In the genomic region with DNA sequence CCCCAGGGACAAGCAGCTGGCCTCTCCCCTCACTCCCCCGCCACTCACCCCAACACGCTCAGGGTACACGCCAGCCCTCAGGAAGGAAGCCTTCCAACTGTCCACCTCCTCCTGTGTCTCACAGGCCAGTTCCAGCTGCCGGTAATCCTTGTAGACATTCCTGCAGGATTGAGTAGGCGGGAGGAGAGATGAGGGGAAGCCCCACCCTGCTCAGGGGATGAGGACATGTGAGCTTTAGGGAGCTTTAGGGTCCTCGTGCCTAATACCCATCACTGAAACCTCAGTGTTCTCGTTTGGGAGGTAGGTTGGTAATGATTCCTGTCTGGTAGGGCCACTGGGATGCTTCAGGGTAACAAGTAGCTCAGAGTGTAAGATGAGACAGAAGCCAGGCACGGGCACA, we compare ENCODE assay signal across 9 mouse cellular contexts. TPM values are rescaled to one million over a fixed set of nuclear protein-coding genes. Genes with fewer than 3 reads are reported as not detected.
DNase-seq lines count a peak whose midpoint lies in the region; ATAC-seq lines count a peak whose summit lies in the region.
"Had no signal": no experiment of that assay in that cellular context is flagged by ENCODE, and none has a peak within 500 bp of the region (broad histone marks: within the 10 kb centered on the region; RNA-seq: fewer than 3 reads in every experiment).

No protein-coding gene starts in this region.

- no peaks in the 10 kb centered on the region for H3K36me3 ChIP-seq in intestine, embryonic 16.5 days (ENCODE audit: control insufficient read depth, insufficient read depth, low read length)

- no peak overlapping the region for H3K4me2 ChIP-seq in intestine, embryonic 16.5 days (ENCODE audit: low read depth, low read length)

- no peak for ATAC-seq in intestine, embryonic 16.5 days

- peak overlapping the region; percentile 39; the same call in 1 of the 2 replicates for H3K9ac ChIP-seq in intestine, embryonic 16.5 days (ENCODE audit: low read depth, low read length)

- H3K4me1 ChIP-seq in intestine, embryonic 16.5 days (ENCODE audit: control insufficient read depth, insufficient read depth, low read length), result peaks cover 46% of the 10 kb centered on the region

- DNase-seq in cerebellum, adult 18-20 months, result peak; percentile 19 to 27
- no peak for DNase-seq in cerebellum, postnatal 4 days (ENCODE audit: low spot score in 2 of 2)
- DNase-seq in testis, postnatal 14 days (ENCODE audit: low spot score), result peak; percentile 51
- no peak for DNase-seq in testis, postnatal 10 days (ENCODE audit: low spot score)
- DNase-seq in ovary, postnatal 10 days (ENCODE audit: low spot score), result no peak
- DNase-seq in layer of hippocampus, postnatal 14 days (ENCODE audit: low spot score in 2 of 2), result no peak
- no peak for DNase-seq in left cerebral cortex, adult 18-20 months (ENCODE audit: low spot score in 2 of 2)

- H3K27me3 ChIP-seq in intestine, embryonic 16.5 days (replicated peaks; ENCODE audit: control insufficient read depth, insufficient read depth, low read length), result no peaks in the 10 kb centered on the region

- H3K27ac ChIP-seq in intestine, embryonic 16.5 days (ENCODE audit: low read length), result peak overlapping the region; percentile 92

- 27% methylated on average over 8 of the region's 8 CpGs for WGBS in intestine, embryonic 16.5 days

- H3K4me3 ChIP-seq in intestine, embryonic 16.5 days (ENCODE audit: low read length), result no peak overlapping the region

- H3K9me3 ChIP-seq in intestine, embryonic 16.5 days (ENCODE audit: control insufficient read depth, low read length), result no peaks in the 10 kb centered on the region

RNA-seq across cellular contexts. Expression of gene Swi5, which starts 27.9 kb away (rescaled TPM):
- 342 and 377 TPM in 2 replicates for polyA plus RNA-seq in intestine, embryonic 16.5 days (2015; fragmentation: Nextera tagmentation; extraction: Ambion mirVana)
- total RNA-seq in layer of hippocampus, postnatal 14 days (2021), result 100 to 1,000 TPM; 210 to 223 TPM
- total RNA-seq in left cerebral cortex, adult 18-20 months (2021), result 100 to 1,000 TPM; 205 to 210 TPM

RNA-seq across cellular contexts. Expression of gene Golga2, which starts 28.6 kb away (rescaled TPM):
- 21.5 and 21.6 TPM in 2 replicates for polyA plus RNA-seq in intestine, embryonic 16.5 days (2015; fragmentation: Nextera tagmentation; extraction: Ambion mirVana)
- 10 to 100 TPM; 73.8 to 86.1 TPM for total RNA-seq in layer of hippocampus, postnatal 14 days (2021)
- 10 to 100 TPM; 84.2 to 88.5 TPM for total RNA-seq in left cerebral cortex, adult 18-20 months (2021)

RNA-seq across cellular contexts. Expression of gene Ciz1, which starts 36.4 kb away (rescaled TPM):
- polyA plus RNA-seq in intestine, embryonic 16.5 days (2015; fragmentation: Nextera tagmentation; extraction: Ambion mirVana), result 47.1 and 51.4 TPM in 2 replicates
- 10 to 100 TPM; 67.3 to 69.5 TPM for total RNA-seq in layer of hippocampus, postnatal 14 days (2021)
- 10 to 100 TPM; 66.4 to 78.3 TPM for total RNA-seq in left cerebral cortex, adult 18-20 months (2021)

RNA-seq across cellular contexts. Expression of gene Dnm1, which starts 37.4 kb away (rescaled TPM):
- polyA plus RNA-seq in intestine, embryonic 16.5 days (2015; fragmentation: Nextera tagmentation; extraction: Ambion mirVana), result 11.8 and 12.5 TPM in 2 replicates
- total RNA-seq in layer of hippocampus, postnatal 14 days (2021), result 1,000 to 10,000 TPM; 1,139 to 1,143 TPM
- 1,000 to 10,000 TPM; 1,236 to 1,244 TPM for total RNA-seq in left cerebral cortex, adult 18-20 months (2021)
- total RNA-seq: neutrophil, adult 5-6 weeks had no signal

RNA-seq across cellular contexts. Expression of gene Uck1, which starts 55.8 kb away (rescaled TPM):
- 72.4 and 74.4 TPM in 2 replicates for polyA plus RNA-seq in intestine, embryonic 16.5 days (2015; fragmentation: Nextera tagmentation; extraction: Ambion mirVana)
- 10 to 100 TPM; 55.5 to 59.2 TPM for total RNA-seq in layer of hippocampus, postnatal 14 days (2021)
- total RNA-seq in left cerebral cortex, adult 18-20 months (2021), result 10 to 100 TPM; 49.6 to 53.6 TPM

Comparison
In these comparisons a context has a peak if more than half of its experiments do, and no peak if none do; other contexts are left out.
1. DNase-seq: peak in cerebellum, adult 18-20 months (2 of 2) and testis, postnatal 14 days (single experiment); none in cerebellum, postnatal 4 days (0 of 2), testis, postnatal 10 days (single experiment), ovary, postnatal 10 days (single experiment), layer of hippocampus, postnatal 14 days (0 of 2) and left cerebral cortex, adult 18-20 months (0 of 2).